Mouse (Mus musculus): ENCODE measurements at regions not wholly inside any gene's neighbourhood (a gene's known extent, or its start where the extent isn't known, plus 50 kb on each side); places are given as distances from the start of the nearest gene placed in this dataset.
A peak's percentile ranks its signal among the peaks of the same experiment; 100 is the strongest.

DNA sequence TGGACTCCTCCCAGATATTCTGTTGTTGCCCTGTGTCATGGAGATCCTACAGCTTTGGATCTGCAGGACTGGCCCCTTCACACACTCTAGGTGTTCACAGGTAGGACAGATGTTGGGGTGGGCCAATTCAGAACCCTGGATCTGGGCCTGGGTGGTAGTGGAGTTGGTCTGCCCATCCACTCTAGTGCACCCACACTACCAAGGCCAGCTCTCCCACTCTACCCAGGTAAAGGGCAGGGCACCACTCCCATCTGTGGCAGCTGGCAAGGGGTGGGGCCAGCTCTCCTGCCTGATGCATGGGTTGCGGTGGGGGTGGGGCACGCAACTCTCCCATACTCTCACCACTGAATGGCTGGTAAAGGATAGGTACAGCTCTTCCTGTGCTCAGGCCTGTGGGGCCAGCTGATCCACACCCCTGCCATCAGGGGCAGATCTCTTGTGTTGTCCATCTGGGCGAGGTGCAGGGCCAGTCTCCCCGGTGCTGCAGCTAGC, 76.5 kb downstream of the Gja1 start:
- DNase-seq (ENCODE audit: low read depth, low spot score), result no peak

GRCm38 (mm10) chr10:56455867-56456468, 78.8 kb downstream of the Gja1 start:
- DNase-seq (ENCODE audit: low read depth, low spot score), result no peak

DNA sequence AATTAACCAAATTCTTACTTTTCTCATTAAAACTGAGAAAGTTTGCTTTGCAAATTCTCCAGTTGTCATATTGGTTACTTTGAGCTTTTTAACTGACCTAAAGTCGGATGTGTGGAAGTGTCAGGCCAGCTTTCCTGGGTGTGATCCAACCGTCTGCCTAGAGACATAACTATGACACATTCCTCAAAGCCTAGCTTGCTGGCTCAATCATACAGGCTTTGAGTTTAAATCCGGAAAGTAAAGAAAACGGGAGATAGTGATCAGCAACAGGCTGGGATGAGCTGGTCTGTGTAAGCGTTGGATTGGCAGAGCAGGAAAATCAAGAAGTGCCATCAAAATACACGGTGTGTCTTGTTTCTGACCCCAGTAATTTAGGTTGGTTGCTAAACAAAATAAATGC, 91.4 kb downstream of the Gja1 start:
- peak; percentile 18 for DNase-seq (ENCODE audit: low read depth, low spot score)

- peak; percentile 14 for DNase-seq (ENCODE audit: low read depth, low spot score)
Observed at GRCm38 (mm10) chr10:56468993-56469712, 92.0 kb downstream of the Gja1 start.

DNA sequence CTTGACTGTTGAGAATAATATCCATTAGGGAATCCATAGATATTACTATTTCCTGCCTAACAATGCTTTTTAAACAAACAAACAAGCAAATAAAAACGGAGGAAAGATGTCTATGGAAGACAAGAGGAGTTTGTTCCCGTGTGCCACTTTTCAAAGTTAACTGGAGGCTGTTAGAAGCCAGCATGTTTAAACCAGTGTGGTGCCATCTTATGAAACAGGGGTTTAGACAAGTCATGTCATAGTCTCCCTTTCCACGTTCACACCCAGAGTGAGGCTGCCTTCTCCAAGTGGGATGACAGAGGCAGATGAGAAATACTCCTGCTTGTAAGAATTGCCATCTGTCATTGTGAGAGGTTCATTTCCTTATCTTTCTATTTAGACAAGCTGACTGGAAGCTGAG, 92.8 kb downstream of the Gja1 start:
- DNase-seq (ENCODE audit: low read depth, low spot score), result no peak

- DNase-seq (ENCODE audit: low read depth, low spot score), result no peak
Observed at GRCm38 (mm10) chr10:56474951-56475350, 97.8 kb downstream of the Gja1 start.

- no peak for DNase-seq (ENCODE audit: low read depth, low spot score)
Observed at GRCm38 (mm10) chr10:56482156-56482716, 105.1 kb downstream of the Gja1 start.

GRCm38 (mm10) chr10:56484931-56485330, 107.8 kb downstream of the Gja1 start:
- DNase-seq (ENCODE audit: low read depth, low spot score), result no peak

- no peak for DNase-seq (ENCODE audit: low read depth, low spot score)
Observed at GRCm38 (mm10) chr10:56485746-56486145, 108.6 kb downstream of the Gja1 start.

- DNase-seq (ENCODE audit: low read depth, low spot score), result peak; percentile 74
Observed at GRCm38 (mm10) chr10:56486584-56486983, 109.5 kb downstream of the Gja1 start.

- no peak for DNase-seq (ENCODE audit: low read depth, low spot score)
Observed at GRCm38 (mm10) chr10:56493461-56493860, 116.3 kb downstream of the Gja1 start.

DNA sequence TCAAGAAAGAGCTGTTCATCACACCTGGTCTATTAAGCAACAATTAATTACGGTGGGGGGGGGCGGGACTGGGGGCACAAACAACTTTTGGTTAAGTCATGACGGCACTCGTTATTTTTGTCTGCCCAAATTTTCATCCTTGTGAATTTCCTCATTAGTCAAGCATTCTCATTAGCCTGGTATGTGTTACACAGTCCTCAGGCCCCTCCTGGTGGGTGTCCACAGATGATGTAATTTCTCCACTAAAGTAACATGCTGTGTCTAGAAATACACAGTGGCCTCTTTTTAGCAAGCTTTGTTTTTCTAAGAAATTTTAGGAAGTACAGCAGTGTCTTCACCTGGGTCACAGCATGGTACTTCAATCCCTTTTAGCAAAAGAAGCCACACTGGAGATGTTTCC, 118.2 kb downstream of the Gja1 start:
- DNase-seq (ENCODE audit: low read depth, low spot score), result no peak

GRCm38 (mm10) chr10:56519041-56519440, 141.9 kb downstream of the Gja1 start:
- DNase-seq (ENCODE audit: low read depth, low spot score), result peak; percentile 42

- DNase-seq (ENCODE audit: low read depth, low spot score), result no peak
Observed at GRCm38 (mm10) chr10:56525791-56526190, 148.7 kb downstream of the Gja1 start.

GRCm38 (mm10) chr10:56537091-56537490, 160.0 kb downstream of the Gja1 start:
- no peak for DNase-seq (ENCODE audit: low read depth, low spot score)

DNA sequence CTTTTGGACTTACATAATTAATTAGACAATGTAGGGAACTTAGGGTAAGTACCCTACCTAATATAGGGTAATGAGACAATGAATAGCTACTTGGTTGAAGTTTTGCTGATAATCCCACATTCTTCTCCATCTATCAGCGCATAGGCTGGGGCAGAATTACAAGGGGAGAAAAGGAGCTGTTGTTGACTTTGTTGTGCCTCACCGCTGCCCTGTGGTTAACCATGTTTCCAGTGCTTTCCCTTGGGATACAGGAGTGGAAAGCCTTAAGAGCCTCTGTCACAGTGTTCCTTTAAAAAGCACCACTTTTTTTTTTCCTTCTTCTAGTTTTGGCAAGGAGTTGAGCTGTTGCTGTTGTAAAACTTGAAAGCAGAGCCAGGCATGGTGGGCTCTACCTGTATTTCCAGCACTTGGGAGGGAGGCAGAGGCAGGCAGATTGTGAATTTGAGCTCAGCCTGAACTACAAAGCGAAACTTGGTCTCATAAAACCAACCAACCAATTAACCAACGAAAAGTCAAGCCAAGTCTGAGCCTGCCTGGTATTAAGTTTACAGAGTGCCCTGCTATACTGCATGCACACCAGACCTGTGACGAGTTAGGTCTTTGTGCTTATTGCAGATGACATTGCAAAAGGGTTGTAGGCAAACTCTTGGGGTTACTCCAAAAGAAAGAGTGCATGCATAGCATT, 162.8 kb downstream of the Gja1 start:
- no peak for DNase-seq (ENCODE audit: low read depth, low spot score)

DNA sequence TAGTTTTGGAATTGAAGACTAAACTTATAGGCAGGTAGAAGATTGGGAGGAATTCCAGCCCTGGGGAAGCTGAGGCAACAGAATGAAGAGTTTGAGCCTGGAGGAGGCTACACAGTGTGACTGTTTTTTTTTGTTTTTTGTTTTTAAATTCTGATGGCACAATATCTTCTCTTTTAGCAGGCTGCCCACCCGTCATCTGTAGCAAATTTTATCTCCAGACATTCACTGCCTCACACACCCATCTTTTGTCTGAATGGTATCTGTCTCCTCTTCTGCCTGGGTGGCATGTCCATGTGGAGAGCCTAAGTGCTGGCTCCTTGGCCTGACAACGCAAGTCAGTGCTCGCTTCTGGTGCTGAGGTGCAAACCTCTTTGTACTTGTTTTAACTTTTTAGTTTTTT, 165.0 kb downstream of the Gja1 start:
- no peak for DNase-seq (ENCODE audit: low read depth, low spot score)

GRCm38 (mm10) chr10:56545989-56546388, 168.9 kb downstream of the Gja1 start:
- DNase-seq (ENCODE audit: low read depth, low spot score), result no peak

DNA sequence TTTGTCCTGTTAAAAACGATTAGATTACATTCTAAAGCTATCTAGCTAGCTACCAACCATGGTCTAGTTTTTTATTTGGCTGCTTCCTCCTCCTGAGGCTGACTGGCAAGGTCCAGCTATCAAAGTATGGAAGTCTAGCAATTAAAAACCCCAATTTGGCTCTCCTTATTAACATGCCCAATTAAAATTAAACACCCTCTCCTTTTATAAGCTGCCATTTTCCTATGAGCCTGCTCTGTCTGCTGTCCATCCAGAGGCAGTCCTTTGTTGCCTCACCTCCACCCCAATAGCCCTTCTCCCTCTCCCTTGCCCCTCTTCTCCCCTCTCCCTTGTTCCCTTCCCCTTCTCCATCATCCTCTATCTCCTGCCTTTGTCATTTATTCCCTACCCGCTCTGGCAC, 169.7 kb downstream of the Gja1 start:
- no peak for DNase-seq (ENCODE audit: low read depth, low spot score)

- DNase-seq (ENCODE audit: low read depth, low spot score), result no peak
Observed at GRCm38 (mm10) chr10:56547825-56548224, 170.7 kb downstream of the Gja1 start.

- DNase-seq (ENCODE audit: low read depth, low spot score), result no peak
Observed at GRCm38 (mm10) chr10:56566836-56567442, 189.8 kb downstream of the Gja1 start.

DNA sequence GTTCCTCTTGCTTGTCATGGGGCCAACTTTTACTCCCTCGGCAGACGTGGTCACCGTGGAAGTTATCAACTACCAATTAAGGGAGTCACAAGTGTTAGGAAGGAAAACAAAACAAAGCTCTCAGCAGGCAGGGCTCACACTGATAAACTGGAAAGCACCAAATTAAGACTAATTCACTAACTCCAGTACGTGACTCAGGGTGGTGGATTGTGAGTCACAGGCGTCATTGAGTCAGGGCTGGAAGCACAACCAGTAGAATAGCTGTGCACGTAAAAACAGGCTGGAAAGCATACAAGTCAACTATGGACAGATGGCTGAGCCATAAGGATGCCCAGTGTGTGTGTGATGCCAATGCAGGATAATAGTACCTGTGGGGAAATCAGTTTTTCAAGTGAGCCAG, 204.9 kb downstream of the Gja1 start:
- DNase-seq (ENCODE audit: low read depth, low spot score), result peak; percentile 21

Measured in skeletal muscle tissue, adult 2 months (tissue).